Mouse (Mus musculus): ENCODE measurements at regions not wholly inside any gene's neighbourhood (a gene's known extent, or its start where the extent isn't known, plus 50 kb on each side); places are given as distances from the start of the nearest gene placed in this dataset.

DNA sequence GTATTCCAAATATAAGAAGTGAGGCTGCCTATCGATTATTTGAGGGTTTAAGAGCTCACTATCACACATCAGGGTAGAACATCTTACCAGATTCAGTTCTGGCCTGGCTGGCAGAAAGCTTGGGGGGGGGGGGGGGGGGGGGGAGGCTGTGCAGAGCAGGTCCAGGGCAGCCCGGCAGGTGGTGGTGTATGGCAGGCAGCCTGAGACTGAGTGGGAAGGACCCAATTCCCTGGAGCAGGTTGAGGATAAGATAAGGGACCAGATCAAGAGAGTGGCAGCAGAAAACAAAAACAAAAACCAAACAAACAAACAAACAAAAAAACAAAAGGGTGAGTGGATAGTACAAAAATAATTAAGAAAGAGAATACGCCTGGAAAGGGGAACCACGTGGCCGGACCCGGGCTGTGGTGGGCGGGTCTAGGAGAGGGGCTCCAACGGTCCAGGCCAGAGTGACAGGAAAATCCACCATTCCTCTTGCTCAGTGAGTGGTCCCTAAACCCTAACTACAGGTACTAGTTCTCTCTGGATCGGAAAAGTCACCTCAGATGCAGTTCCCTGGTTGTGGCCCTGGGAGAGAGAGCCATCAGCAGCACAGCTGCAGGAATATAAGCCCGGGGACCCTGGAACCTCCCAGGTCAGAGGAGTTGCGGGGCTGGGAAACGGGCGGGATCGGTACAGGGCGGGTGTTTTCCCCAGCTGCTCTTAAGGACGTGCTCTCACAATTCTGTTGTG lies 73.3 kb downstream of the Vmn2r112 start:
- H3K9me3 ChIP-seq (ENCODE audit: control insufficient read depth, low read depth, low read length), result no peaks in the 10 kb centered on the region
- H3K9ac ChIP-seq (replicated peaks; ENCODE audit: low read depth, low read length), result no peak overlapping the region
- no peak overlapping the region for H3K27ac ChIP-seq (ENCODE audit: low read length)
- no peaks in the 10 kb centered on the region for H3K27me3 ChIP-seq (ENCODE audit: control insufficient read depth, insufficient read depth, low read length)
- peak; percentile 94 for ATAC-seq (ENCODE audit: insufficient number of reproducible peaks, insufficient read depth, low FRiP score, low read depth)
- H3K4me3 ChIP-seq (ENCODE audit: low read depth, low read length), result peak overlapping the region; percentile 37
- H3K36me3 ChIP-seq (ENCODE audit: control insufficient read depth, insufficient read depth, low read length), result no peaks in the 10 kb centered on the region
- no peaks in the 10 kb centered on the region for H3K4me1 ChIP-seq (ENCODE audit: control insufficient read depth, insufficient read depth, low read length)
- H3K4me2 ChIP-seq (replicated peaks; ENCODE audit: low read depth, low read length), result peak overlapping the region; percentile 50
- 18% methylated on average over 16 of the region's 16 CpGs for WGBS

Measured in stomach, embryonic 14.5 days (tissue).